Mouse (Mus musculus) bone marrow, adult 2 months (tissue): ENCODE measurements around the gene Klhdc1.

ENCODE experiments used
- CTCF ChIP-seq: fragments of 200-500 bp; IDR thresholded peaks from 2 replicates; pipeline ENCODE4 v1.5.1; 2011; ENCODE audit warnings: low read length, control low read depth; ENCODE audit not compliant: control insufficient read depth, insufficient read depth
- POLR2A ChIP-seq: fragments of 200-500 bp; IDR thresholded peaks from 2 replicates; pipeline ENCODE4 v1.6.1; 2011; ENCODE audit warnings: low read depth, mild to moderate bottlenecking, control low read depth, low read length, borderline replicate concordance; ENCODE audit not compliant: control insufficient read depth

DNA sequence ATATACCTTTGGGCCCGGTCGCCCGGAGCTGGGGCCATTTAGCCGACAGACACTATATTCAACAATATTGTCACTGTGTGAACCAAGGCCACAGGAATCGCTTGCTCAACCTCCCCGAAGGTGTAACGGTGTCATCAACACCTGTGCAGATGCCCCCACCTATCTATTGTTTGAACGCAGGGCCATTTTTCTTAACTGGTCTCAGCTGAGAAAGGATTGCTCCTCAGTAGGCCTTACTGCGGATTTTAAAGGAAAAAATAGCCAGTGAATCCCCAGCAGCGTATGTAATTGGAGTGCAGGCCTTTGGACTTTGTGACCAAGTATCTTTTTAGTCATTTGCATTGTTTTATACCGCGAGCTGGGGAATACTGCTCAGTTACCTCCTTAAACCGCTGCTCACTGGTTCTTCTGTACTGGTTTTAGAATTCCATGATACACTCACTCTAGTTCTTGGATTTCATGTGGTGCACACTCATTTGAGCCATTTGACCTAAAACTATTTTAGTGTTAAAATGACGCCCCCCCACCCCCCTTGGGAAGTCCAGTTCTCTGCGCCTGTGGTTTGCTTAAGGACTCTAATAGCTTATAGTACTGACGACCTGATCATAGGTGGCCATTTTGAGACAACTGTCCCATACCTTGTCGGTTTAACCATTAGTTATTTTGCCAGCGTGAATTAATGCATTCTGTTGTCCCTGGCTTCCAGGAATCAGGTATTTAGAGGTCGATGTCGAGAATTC lies 56.6 kb downstream of the Klhdc1 start:
- TF ChIP-seq CTCF, result no peak
- TF ChIP-seq POLR2A, result no peak
